Mouse (Mus musculus) left cerebral cortex, postnatal 36 days (tissue): ENCODE data around the gene Rsph3b. TPM values are rescaled to one million over a fixed set of nuclear protein-coding genes. Genes with fewer than 3 reads are reported as not detected.
"Not testable (repeated sequence)": the region's sequence is repeated elsewhere in the genome, so short reads cannot be mapped to it uniquely, and the experiment has no call there.

ENCODE experiments used
- DNase-seq, 2 experiments: peaks; one replicate each; pipeline ENCODE4 v3.0.0; 2021 to 2022; ENCODE audit warnings: low spot score in 2 of 2, mixed read lengths in 1 of 2
- intact Hi-C: fragments of 180-260 bp; cut with DNase I; formaldehyde crosslinking; loops from one replicate; pipeline ENCODE4 v1.15.1; 2025
- total RNA-seq, 2 experiments: library from RNA; stranded (reverse); gene quantifications; 2 replicates each; pipeline ENCODE4 v1.2.3; 2021

The Rsph3b gene
- total RNA-seq, 2 experiments from 2014 or later, result 30.1 to 30.4 TPM

GRCm38 (mm10) chr17:6960349-6960748 is 11.9 kb upstream of the Rsph3b start:
- intact Hi-C loops, result not testable (repeated sequence)

DNA sequence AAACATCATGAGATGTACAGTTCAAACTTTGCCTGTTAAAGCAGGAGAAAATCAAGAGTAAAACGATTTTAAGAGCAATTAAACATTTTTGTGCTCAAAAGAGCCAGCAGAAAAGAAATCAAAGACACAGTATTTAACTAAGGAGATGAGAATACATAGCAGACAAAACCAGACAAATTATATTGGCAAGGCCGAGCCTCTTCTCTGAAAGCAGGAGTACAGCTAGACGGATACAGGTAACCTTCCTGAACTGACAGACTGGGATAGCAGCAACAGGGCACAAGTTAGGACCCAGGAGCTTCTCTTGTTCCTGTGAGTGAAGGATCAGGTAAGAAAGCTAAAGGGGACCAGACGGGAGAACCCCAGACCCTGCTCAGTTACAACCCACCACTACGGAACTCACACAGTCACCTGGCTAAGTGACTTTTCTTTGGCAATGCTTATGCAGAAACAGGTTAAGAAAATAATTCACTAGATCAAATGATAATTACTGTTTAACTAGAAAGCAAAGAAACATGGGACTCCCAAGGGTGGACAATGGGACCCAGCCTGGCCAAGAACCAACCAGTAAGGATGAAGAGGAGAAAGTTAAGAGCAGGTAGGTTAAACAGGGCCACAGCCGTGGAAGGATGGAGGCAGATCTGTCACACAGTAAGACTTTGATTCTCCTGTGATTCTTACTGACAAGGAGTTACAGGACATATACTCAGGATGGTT is 11.2 kb upstream of the Rsph3b start:
- not testable (repeated sequence) for DNase-seq

More at GRCm38 (mm10) chr17:6960349-6960748, 11.9 kb upstream of the Rsph3b start:
- DNase-seq, result not testable (repeated sequence)

GRCm38 (mm10) chr17:6958881-6959280 is 10.4 kb upstream of the Rsph3b start:
- DNase-seq, result not testable (repeated sequence)
- intact Hi-C loops, result loop anchor here (10.0 kb wide), 1 partner anchor 976 kb away; no protein-coding TSS in a partner anchor

More for the DNA sequence above, 11.2 kb upstream of the Rsph3b start:
- intact Hi-C loops, result loop anchor here (10.0 kb wide), 1 partner anchor 975 kb away; no protein-coding TSS in a partner anchor

DNA sequence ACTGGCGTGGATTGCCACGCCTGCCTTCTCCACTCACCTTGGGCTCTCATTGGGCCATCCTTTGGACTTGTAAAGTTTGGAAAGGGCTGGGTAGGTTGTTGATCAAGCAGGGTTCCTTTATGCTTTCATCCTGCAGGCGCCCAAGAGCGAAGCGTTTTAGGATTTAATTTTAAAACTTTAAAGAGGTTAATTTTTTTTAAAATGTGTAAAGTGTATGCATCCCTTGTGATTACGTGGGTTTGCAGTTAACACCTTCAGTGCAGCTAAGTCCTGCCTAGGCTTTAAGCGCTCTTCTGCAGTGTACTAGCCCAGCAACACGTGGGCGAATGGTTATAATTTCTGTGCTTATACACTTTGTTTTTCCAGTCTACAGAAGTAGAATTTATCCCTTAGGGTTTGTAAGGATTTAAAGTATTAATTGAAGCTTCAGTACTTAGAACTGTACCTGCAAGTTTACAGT is 317 bp upstream of the Rsph3b start:
- DNase-seq, intact Hi-C loops: not testable (repeated sequence)

GRCm38 (mm10) chr17:6947637-6947983 is 872 bp downstream of the Rsph3b start:
- intact Hi-C loops, DNase-seq: not testable (repeated sequence)

DNA sequence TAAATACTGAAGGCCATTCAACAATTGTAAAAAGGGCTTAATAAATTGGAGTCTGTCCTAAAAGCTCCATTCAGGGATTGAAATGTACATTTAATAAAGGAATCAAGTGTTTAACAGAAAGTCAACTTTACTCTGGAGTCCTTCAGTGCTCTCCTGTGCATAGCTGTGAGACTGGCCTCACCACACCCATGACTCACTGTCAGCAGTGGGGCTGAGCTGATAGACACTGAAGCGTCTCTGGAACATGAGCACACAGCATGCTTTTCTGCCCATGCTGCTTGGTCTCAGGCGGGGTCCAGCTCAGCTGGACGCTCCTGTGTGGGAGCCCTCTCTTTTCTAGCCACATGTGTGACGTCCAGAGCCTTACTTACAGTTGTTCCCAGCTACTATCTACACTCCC is 5.9 kb downstream of the Rsph3b start:
- intact Hi-C loops, result not testable (repeated sequence)

DNA sequence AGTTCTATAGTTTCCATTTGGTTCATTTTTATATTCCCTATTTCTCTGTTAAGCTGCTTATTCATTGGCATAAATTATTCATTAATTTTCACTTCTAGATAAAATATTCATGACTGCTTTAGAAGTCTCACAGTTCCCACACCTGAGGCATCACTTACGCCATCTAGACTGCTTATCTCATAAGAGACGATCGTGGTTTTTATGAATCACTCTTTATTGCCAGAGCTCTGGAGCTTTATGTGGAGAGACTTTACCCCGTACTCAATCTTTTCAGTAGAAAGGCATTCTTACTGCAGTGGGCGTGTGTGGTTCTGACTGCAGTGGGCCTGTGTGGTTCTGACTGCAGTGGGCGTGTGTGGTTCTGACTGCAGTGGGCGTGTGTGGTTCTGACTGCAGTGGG is 16.9 kb downstream of the Rsph3b start:
- DNase-seq, result not testable (repeated sequence)

More for the DNA sequence above, 5.9 kb downstream of the Rsph3b start:
- not testable (repeated sequence) for DNase-seq

GRCm38 (mm10) chr17:6920351-6920894 is 28.1 kb downstream of the Rsph3b start:
- DNase-seq, intact Hi-C loops: not testable (repeated sequence)

More for the DNA sequence above, 16.9 kb downstream of the Rsph3b start:
- intact Hi-C loops, result not testable (repeated sequence)

DNA sequence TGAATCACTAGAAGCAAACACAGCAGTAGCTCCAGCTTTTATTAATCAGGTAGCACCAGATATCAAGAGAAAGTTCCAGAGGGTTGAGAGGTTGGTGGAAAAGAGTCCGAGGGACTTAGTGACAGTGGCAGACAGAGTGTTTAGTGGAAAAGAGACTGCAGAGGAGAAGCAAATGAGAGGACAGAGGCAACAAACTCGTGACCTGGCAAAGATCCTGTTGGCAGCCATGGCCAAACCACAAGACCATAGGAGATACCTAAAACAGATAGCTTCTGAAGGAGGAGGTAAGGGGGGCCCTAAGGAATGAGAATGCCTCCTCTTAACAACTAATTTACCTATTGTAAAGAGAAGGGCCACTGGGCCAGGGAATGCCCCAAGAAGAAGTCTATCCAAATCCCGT is 29.1 kb downstream of the Rsph3b start:
- DNase-seq, intact Hi-C loops: not testable (repeated sequence)

DNA sequence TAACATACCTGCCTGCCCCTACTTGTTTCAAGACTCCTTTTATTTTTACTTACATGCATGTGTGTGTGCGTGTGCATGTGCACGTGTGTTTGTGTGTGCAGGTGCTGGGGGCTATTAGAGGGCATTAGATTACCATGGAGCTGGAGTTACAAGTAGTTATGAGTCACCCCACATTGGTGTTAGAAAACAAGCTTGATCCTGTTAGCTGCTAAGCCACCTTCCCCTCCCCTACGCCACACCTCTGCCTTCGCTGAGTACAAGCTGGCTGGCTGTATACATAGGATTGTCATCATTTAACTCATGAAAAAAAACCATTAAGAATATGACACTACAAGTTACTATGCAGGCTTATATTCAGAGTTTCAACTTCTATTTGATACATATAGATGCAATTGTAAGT is 33.2 kb downstream of the Rsph3b start:
- DNase-seq, intact Hi-C loops: not testable (repeated sequence)

DNA sequence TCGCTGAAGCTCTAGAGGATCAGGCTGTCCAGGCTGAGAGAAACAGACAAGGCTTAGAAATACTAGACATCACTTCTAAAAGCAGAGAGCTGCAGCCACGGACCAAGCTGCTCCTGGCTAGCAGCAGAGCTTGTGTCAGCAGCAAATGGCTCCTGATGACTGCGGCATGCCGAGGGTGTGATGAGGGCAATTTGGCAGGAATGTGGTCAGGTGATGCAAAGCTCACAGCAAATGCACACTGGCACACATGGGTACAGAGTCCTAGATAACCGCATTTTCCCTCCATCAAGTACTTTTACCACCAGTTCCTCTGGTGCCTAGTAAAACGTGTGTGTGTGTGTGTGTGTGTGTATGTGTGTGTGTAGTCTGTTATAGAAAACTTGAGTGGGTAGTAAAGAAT is 34.4 kb downstream of the Rsph3b start:
- DNase-seq, intact Hi-C loops: not testable (repeated sequence)

- DNase-seq, intact Hi-C loops: not testable (repeated sequence)
Measured at GRCm38 (mm10) chr17:6900361-6900760, 48.1 kb downstream of the Rsph3b start.

DNA sequence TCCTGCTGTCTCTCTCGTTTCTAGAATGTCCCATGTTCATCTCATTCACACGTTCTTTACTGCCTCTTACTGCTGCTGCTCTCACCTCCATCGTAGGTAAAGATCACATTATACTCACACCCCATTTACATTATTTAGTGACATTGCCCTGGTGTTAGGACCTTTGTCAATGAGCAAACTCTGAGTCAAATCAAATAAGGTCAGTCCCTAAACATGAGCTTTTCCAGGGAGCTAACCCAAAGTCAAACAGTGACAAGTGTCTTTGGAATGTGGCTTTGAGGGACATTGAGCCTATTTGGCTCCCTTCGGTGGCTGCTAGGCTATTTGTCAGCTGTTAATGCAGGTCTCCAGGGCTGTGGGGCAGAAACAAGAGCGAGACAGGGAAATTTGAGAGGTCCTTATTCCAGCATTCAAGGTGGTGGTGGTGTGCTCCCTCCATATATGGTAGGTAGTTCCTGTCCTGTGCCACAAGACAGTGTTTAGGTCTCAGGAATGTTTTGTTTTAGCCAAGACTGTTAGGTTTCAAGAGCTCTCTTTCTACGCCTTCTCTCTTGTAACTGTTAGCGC is 50.4 kb downstream of the Rsph3b start:
- intact Hi-C loops, DNase-seq: not testable (repeated sequence)

DNA sequence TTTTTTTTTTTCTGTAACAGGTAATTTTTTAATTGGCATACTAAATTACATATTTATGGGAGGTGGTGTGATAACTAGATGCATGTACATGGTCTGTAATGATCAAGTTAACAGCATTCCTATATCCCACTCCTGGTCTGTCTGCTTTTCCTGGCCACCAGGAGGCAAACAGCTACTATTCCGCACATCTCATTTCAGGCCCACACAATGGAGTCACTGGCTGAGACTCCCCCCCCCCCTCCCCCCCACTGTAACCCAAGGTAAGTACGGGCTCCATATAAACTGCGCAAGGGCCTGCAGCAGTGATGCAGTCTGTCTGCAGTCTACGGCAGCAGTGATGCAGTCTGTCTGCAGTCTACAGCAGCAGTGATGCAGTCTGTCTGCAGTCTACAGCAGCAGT is 51.7 kb downstream of the Rsph3b start:
- no peak for DNase-seq
- intact Hi-C loops, result no loop called here

DNA sequence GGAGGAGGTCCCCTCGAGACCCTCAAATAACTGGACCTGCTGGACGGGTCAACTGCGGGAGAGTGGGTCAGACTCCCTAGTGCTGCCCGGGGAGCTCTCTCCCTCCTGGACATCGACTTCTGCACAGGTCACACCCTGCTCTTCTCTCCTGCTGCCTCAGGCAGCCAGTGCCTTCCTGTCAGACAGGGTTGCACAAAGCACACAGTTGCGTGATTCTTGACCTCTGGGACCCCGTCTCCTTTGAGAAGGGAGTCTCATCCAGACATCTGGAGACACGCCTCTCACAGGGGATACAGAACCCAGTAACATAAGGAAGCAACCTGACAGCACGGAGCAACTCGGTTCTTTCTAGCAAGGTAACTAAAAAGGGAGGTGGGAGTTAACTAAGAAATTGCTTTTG is 55.1 kb downstream of the Rsph3b start:
- intact Hi-C loops, result no loop called here
- no peak for DNase-seq

DNA sequence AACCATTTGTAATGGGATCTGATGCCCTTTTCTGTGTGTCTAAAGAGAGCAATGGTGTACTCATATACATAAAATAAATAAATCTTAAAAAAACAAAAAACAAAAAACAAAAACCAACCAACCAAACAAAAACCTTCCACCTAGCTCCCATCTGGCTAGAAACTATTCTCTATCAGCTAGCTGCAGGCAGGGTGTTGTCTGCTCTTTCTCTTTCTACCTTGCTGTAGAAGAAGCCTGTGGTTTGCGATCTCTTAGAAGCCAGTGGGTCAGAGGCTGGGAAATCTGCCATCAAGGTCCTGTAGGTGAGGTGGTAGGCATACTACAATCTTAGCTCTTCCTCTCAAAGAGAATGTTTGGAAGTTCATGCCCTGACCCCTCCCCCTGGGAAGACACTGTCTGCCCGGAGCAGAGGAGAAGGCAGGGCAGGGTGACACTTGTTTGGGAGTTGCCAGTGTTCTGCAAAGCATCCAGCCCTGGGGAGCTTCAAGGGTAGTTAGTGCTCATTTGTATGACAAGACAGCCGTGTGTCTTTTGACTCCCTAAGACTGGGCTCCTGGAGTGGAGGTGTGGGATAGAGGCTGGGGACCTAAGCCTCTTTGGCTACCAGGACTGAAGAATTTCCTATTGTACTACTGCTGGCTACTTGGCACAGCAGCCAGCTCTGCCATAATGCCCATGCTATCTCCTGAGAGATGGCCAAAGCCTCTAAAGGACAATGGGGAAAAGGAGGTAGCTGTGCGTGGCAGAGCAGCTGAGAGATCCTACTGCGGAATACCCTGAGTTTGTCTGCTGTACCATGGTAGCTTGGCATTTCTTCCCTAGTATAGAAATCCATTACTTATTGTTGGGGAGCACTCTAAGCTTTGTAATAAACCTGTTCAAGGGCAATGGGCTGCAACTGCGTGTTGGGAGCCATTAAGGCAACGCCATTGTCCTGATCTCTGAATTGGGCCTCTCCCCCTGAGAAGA is 56.2 kb downstream of the Rsph3b start:
- intact Hi-C loops, result no loop called here
- DNase-seq, result no peak

DNA sequence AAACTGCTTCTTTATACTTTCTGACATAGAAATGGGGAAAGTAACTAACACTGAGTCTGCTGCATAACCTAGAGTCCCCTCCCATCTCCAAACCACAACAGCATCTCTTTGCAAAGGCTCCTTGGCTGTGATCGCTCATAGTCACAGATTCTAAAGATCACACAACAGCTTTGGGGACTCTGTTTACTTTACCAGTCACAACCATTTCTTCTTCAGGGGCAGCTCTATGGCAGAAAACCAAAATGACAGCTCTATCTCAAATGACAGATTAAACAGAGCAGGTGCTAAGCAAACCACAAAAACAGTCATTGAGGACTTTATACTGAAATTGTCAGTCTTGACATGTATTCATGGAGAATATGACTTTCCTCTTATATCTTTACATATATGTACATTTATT is 62.0 kb downstream of the Rsph3b start:
- intact Hi-C loops, result loop anchor here (5.0 kb wide), 1 partner anchor 109 kb away; no protein-coding TSS in a partner anchor
- DNase-seq, result no peak

- no peak for DNase-seq
- intact Hi-C loops, result no loop called here
Measured at GRCm38 (mm10) chr17:6884531-6884930, 64.0 kb downstream of the Rsph3b start.

DNA sequence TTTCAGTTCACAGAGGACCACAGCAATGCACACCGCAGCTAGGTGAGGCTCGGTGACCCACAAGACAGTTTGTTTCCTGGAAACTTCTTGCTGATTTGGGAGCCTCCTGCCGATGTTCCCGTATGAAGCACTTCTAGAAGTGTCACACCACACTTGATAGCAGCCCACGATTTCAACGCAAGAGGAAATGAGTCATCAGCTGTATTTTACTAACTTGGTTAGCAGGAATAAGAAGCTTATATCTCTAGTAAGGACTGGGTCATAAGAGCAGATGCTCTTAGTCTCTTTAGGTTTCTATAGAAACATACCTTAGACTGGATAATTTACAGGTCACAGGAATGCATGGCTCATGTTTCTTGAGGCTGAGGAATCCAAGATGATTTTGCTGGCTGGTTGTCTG is 67.2 kb downstream of the Rsph3b start:
- intact Hi-C loops, result no loop called here
- no peak for DNase-seq
